Mouse (Mus musculus) E14TG2a.4 (cell line): ENCODE results near the gene Ero1l.

ENCODE experiments used
- CTCF ChIP-seq: conservative IDR thresholded peaks from 2 replicates; pipeline ENCODE4 v1.5.1; 2014; ENCODE audit warnings: low read length
- NANOG ChIP-seq: IDR thresholded peaks from 2 replicates; pipeline ENCODE4 v1.6.1; 2014; ENCODE audit warnings: borderline replicate concordance, low read length, mixed read lengths
- POU5F1 ChIP-seq: IDR thresholded peaks from 2 replicates; pipeline ENCODE4 v1.6.1; 2014; ENCODE audit warnings: low read length, borderline replicate concordance

DNA sequence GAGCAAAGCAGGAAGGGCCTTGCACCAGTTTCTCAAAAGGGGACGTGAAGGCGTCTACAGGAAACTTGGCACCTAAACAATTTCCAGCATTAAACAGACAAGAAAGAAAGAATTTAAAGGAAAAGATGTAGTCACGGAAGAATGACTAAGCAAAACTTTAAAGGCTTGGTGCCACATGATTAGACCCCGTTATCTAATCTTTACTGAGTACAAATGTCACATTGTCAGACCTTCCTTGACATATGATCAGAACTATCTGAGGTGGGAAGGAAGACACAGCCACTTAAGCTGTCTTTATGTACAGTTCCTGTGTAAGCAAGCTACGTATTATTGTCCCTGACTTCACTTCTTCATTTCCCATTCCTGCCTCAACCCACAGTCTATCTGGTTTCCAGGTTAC, 3.1 kb upstream of the Ero1l start:
- TF ChIP-seq POU5F1 (no peak), CTCF (no peak), NANOG (no peak)
